Mouse (Mus musculus) retina, embryonic 14.5 days (tissue): ENCODE measurements around the gene Mical3.
A peak's percentile ranks its signal among the peaks of the same experiment; 100 is the strongest.

Experiments used
- DNase-seq: peaks from one replicate; pipeline ENCODE4 v3.0.0-alpha.2; 2015; ENCODE audit warnings: low spot score

Gene Mical3

GRCm38 (mm10) chr6:121109998-121110603, 20.7 kb downstream of the Mical3 start:
- DNase-seq, result peak; percentile 95

- peak; percentile 50 for DNase-seq
Observed at GRCm38 (mm10) chr6:121109181-121109981, 21.4 kb downstream of the Mical3 start.

- DNase-seq, result no peak
Observed at GRCm38 (mm10) chr6:121108075-121108474, 22.7 kb downstream of the Mical3 start.

GRCm38 (mm10) chr6:121106711-121107405, 23.9 kb downstream of the Mical3 start:
- DNase-seq, result no peak

- DNase-seq, result no peak
Observed at GRCm38 (mm10) chr6:121105726-121106125, 25.1 kb downstream of the Mical3 start.

GRCm38 (mm10) chr6:121103406-121104171, 27.2 kb downstream of the Mical3 start:
- no peak for DNase-seq

- no peak for DNase-seq
Observed at GRCm38 (mm10) chr6:121102941-121103340, 27.9 kb downstream of the Mical3 start.

GRCm38 (mm10) chr6:121102084-121102483, 28.7 kb downstream of the Mical3 start:
- DNase-seq, result no peak

GRCm38 (mm10) chr6:121101201-121101600, 29.6 kb downstream of the Mical3 start:
- DNase-seq, result no peak

- no peak for DNase-seq
Observed at GRCm38 (mm10) chr6:121099831-121100230, 31.0 kb downstream of the Mical3 start.

GRCm38 (mm10) chr6:121099228-121099608, 31.6 kb downstream of the Mical3 start:
- no peak for DNase-seq

GRCm38 (mm10) chr6:121098511-121099227, 32.1 kb downstream of the Mical3 start:
- no peak for DNase-seq

- DNase-seq, result no peak
Observed at GRCm38 (mm10) chr6:121098109-121098508, 32.7 kb downstream of the Mical3 start.

GRCm38 (mm10) chr6:121096862-121097261, 33.9 kb downstream of the Mical3 start:
- no peak for DNase-seq

- DNase-seq, result no peak
Observed at GRCm38 (mm10) chr6:121096390-121096789, 34.4 kb downstream of the Mical3 start.

- DNase-seq, result no peak
Observed at GRCm38 (mm10) chr6:121093662-121094408, 37.0 kb downstream of the Mical3 start.

GRCm38 (mm10) chr6:121090786-121091185, 40.0 kb downstream of the Mical3 start:
- DNase-seq, result no peak

GRCm38 (mm10) chr6:121087586-121088245, 43.1 kb downstream of the Mical3 start:
- DNase-seq, result no peak

GRCm38 (mm10) chr6:121087127-121087526, 43.7 kb downstream of the Mical3 start:
- DNase-seq, result no peak

- no peak for DNase-seq
Observed at GRCm38 (mm10) chr6:121086226-121086625, 44.6 kb downstream of the Mical3 start.
